Mouse (Mus musculus) lung, embryonic 14.5 days (tissue): Measurements from ENCODE around the gene Ankrd63. TPM values are rescaled to one million over a fixed set of nuclear protein-coding genes. Genes with fewer than 3 reads are reported as not detected.

Experiments used
- ATAC-seq: fragments of 200-750 bp; cut with Nextera tagmentation; 2 replicates; pipeline ENCODE4 v1.8.0; 2017; ENCODE audit warnings: mild to moderate bottlenecking, moderate TSS enrichment, moderate library complexity; ENCODE audit not compliant: insufficient read depth
- DNase-seq: peaks from one replicate; pipeline ENCODE4 v3.0.0-alpha.2; 2015
- H3K27ac ChIP-seq: fragments of 300-500 bp; sonication (generic); 2 replicates; pipeline ENCODE4 v1.5.1; 2014; ENCODE audit warnings: low read depth, mild to moderate bottlenecking, moderate library complexity
- H3K27me3 ChIP-seq: fragments of 300-500 bp; sonication (generic); 2 replicates; pipeline ENCODE4 v1.6.1; 2014; ENCODE audit warnings: low read length, control low read depth; ENCODE audit not compliant: insufficient read depth
- H3K36me3 ChIP-seq: fragments of 300-500 bp; sonication (generic); 2 replicates; pipeline ENCODE4 v1.6.1; 2014; ENCODE audit warnings: control low read depth; ENCODE audit not compliant: insufficient read depth
- H3K4me1 ChIP-seq: fragments of 300-500 bp; sonication (generic); 2 replicates; pipeline ENCODE4 v1.6.1; 2014; ENCODE audit warnings: antibody characterized with exemption, control low read depth; ENCODE audit not compliant: insufficient read depth
- H3K4me2 ChIP-seq: fragments of 300-500 bp; sonication (generic); 2 replicates; pipeline ENCODE4 v1.6.1; 2014; ENCODE audit warnings: mild to moderate bottlenecking
- H3K4me3 ChIP-seq: fragments of 300-500 bp; sonication (generic); 2 replicates; pipeline ENCODE4 v1.5.1; 2014; ENCODE audit warnings: low read depth, low read length
- H3K9ac ChIP-seq: fragments of 300-500 bp; sonication (generic); 2 replicates; pipeline ENCODE4 v1.6.1; 2014
- H3K9me3 ChIP-seq: fragments of 300-500 bp; sonication (generic); 2 replicates; pipeline ENCODE4 v1.6.1; 2016; ENCODE audit warnings: low read depth, low read length, control low read depth
- CTCF ChIP-seq: IDR thresholded peaks from 2 replicates; pipeline ENCODE4 v1.5.1; 2016; ENCODE audit warnings: antibody characterized with exemption, low read depth
- WGBS: fragments of 180-500 bp; shearing (Covaris S2); extraction: QIAGEN DNeasy Blood & Tissue Kit; methylation state at CpG from one replicate; pipeline ENCODE4 v1.1.7; 2014; 5-methylcytosine and 5-hydroxymethylcytosine counted together
- polyA plus RNA-seq: library from polyadenylated mRNA; unstranded; fragments of >200 nt; fragmentation: Nextera tagmentation; extraction: Ambion mirVana; gene quantifications from 2 replicates; pipeline ENCODE4 v1.2.1, GENCODE M21; 2014

Ankrd63 gene
- polyA plus RNA-seq, result not detected in 2 replicates

- Histone ChIP-seq H3K4me2 (peak within 1 kb of the TSS; percentile 72), H3K9ac (peak within 1 kb of the TSS; percentile 16; the same call in 1 of the 2 replicates), H3K9me3 (no peaks in the 10 kb centered on the region), H3K27me3 (peaks cover 92% of the 10 kb centered on the region), H3K36me3 (no peaks in the 10 kb centered on the region), H3K27ac (no peak within 1 kb of the TSS), H3K4me1 (peaks cover 7% of the 10 kb centered on the region; the same call in 1 of the 2 replicates), H3K4me3 (peak within 1 kb of the TSS; percentile 41)
- 1% methylated on average over 50 of the region's 50 CpGs for WGBS
- no peak for ATAC-seq
- peak; percentile 20 for DNase-seq
- no peak for TF ChIP-seq CTCF
These were observed at the start of gene Ankrd63 for GRCm38 (mm10) chr2:118703913-118704730. Ankrd63 (minus strand) TSS chr2:118703963.

GRCm38 (mm10) chr2:118752792-118753108 is 49.0 kb upstream of the Ankrd63 start:
- Histone ChIP-seq H3K4me3 (no peak overlapping the region), H3K4me2 (no peak overlapping the region), H3K27ac (peak overlapping the region; percentile 38; the same call in 1 of the 2 replicates), H3K4me1 (peaks cover 6% of the 10 kb centered on the region; the same call in 1 of the 2 replicates), H3K36me3 (0 out of 2 replicates have a peak, but pooled peaks cover 6% of the 10 kb centered on the region), H3K27me3 (no peaks in the 10 kb centered on the region), H3K9ac (0 out of 2 replicates have a peak overlapping the region, but pooled peaks have one; percentile 13), H3K9me3 (no peaks in the 10 kb centered on the region)
- ATAC-seq (no peak), DNase-seq (no peak)
- TF ChIP-seq CTCF, result no peak
- 63% methylated on average over 4 of the region's 4 CpGs for WGBS

- peak; percentile 16 for DNase-seq
These were observed 48.4 kb upstream of the Ankrd63 start for GRCm38 (mm10) chr2:118751896-118752791.

DNA sequence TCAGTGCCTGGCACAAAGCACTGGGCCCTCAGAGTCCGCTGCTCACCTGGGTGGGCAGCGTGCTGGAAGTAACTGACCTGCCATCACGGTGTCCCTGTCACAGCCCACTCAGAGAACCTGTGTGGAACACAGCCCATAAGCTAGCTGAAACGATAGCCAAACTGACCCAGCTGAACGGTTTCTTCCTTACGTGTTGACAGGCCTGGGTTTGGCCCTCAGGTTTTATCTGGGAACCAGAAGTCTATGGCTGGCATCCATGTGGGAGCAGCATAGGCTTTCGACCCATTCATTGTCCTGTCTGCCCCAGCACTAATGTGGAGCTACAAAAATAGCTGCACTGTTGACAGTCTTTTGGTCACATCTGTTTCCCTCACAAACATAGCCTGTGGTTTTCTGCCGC is 46.7 kb upstream of the Ankrd63 start:
- Histone ChIP-seq H3K4me3 (no peak overlapping the region), H3K27ac (no peak overlapping the region), H3K4me1 (peaks cover 14% of the 10 kb centered on the region), H3K9me3 (no peaks in the 10 kb centered on the region), H3K4me2 (no peak overlapping the region), H3K27me3 (no peaks in the 10 kb centered on the region), H3K36me3 (0 out of 2 replicates have a peak, but pooled peaks cover 6% of the 10 kb centered on the region), H3K9ac (no peak overlapping the region)
- TF ChIP-seq CTCF, result no peak
- WGBS, result 65% methylated on average over 8 of the region's 8 CpGs
- ATAC-seq, result no peak
- no peak for DNase-seq

More at GRCm38 (mm10) chr2:118751896-118752791, 48.4 kb upstream of the Ankrd63 start:
- H3K9ac ChIP-seq, result 0 out of 2 replicates have a peak overlapping the region, but pooled peaks have one; percentile 13
- H3K4me3 ChIP-seq, result no peak overlapping the region
- H3K27me3 ChIP-seq, result no peaks in the 10 kb centered on the region
- no peak overlapping the region for H3K4me2 ChIP-seq
- H3K9me3 ChIP-seq, result no peaks in the 10 kb centered on the region
- H3K36me3 ChIP-seq, result 0 out of 2 replicates have a peak, but pooled peaks cover 6% of the 10 kb centered on the region
- ATAC-seq, result no peak
- TF ChIP-seq CTCF, result no peak
- 66% methylated on average over 16 of the region's 16 CpGs for WGBS
- H3K4me1 ChIP-seq, result peaks cover 7% of the 10 kb centered on the region
- peak overlapping the region; percentile 38; the same call in 1 of the 2 replicates for H3K27ac ChIP-seq

DNA sequence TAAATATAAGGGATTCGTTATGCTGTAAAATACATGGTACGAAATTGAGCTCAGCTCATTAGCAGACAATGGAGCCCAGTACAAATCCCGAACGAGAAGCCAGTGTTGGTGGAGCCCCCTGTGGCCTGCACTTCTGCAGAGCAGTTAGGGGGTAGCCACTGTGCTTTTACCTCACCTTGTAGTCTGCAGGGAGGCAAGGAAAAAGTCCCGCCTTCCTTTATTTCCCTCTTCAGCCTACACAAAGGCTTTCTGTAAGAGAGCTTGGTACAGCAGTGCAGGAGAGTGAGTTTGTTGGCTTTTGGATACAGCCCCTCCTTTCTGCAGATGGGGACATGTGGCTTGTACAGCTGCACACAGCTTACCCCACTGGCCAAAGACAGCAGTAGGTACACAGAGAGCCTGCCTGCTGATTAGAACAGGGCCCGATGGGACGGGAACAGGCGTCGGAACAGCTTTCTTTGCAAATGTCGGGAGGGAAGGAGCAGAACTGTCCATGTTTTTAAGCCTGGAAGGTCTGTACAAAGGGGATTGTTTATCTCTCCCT is 45.6 kb upstream of the Ankrd63 start:
- H3K4me2 ChIP-seq, result no peak overlapping the region
- H3K27me3 ChIP-seq, result peaks cover 1% of the 10 kb centered on the region; the same call in 1 of the 2 replicates
- H3K27ac ChIP-seq, result no peak overlapping the region
- H3K9ac ChIP-seq, result 0 out of 2 replicates have a peak overlapping the region, but pooled peaks have one; percentile 7
- DNase-seq, result peak; percentile 24
- peaks cover 14% of the 10 kb centered on the region for H3K4me1 ChIP-seq
- H3K36me3 ChIP-seq, result 0 out of 2 replicates have a peak, but pooled peaks cover 6% of the 10 kb centered on the region
- no peak overlapping the region for H3K4me3 ChIP-seq
- H3K9me3 ChIP-seq, result no peaks in the 10 kb centered on the region
- ATAC-seq, result no peak
- TF ChIP-seq CTCF, result no peak
- 51% methylated on average over 10 of the region's 10 CpGs for WGBS

- no peak for ATAC-seq
- Histone ChIP-seq H3K4me1 (peaks cover 14% of the 10 kb centered on the region), H3K4me3 (peak overlapping the region; percentile 76), H3K4me2 (peak overlapping the region; percentile 91), H3K36me3 (0 out of 2 replicates have a peak, but pooled peaks cover 6% of the 10 kb centered on the region), H3K27ac (no peak overlapping the region), H3K27me3 (peaks cover 9% of the 10 kb centered on the region), H3K9ac (no peak overlapping the region), H3K9me3 (no peaks in the 10 kb centered on the region)
- 23% methylated on average over 10 of the region's 10 CpGs for WGBS
- TF ChIP-seq CTCF, result no peak
- DNase-seq, result peak; percentile 85
These were observed 43.7 kb upstream of the Ankrd63 start for GRCm38 (mm10) chr2:118747301-118747960.
